Mouse (Mus musculus) lung, embryonic 14.5 days (tissue): ENCODE data around the gene Haao. TPM values are rescaled to one million over a fixed set of nuclear protein-coding genes. Genes with fewer than 3 reads are reported as not detected.

ENCODE experiments used
- ATAC-seq: fragments of 200-750 bp; cut with Nextera tagmentation; 2 replicates; pipeline ENCODE4 v1.8.0; 2017; ENCODE audit warnings: mild to moderate bottlenecking, moderate TSS enrichment, moderate library complexity; ENCODE audit not compliant: insufficient read depth
- DNase-seq: peaks from one replicate; pipeline ENCODE4 v3.0.0-alpha.2; 2015
- H3K27ac ChIP-seq: fragments of 300-500 bp; sonication (generic); 2 replicates; pipeline ENCODE4 v1.5.1; 2014; ENCODE audit warnings: low read depth, mild to moderate bottlenecking, moderate library complexity
- H3K27me3 ChIP-seq: fragments of 300-500 bp; sonication (generic); 2 replicates; pipeline ENCODE4 v1.6.1; 2014; ENCODE audit warnings: low read length, control low read depth; ENCODE audit not compliant: insufficient read depth
- H3K36me3 ChIP-seq: fragments of 300-500 bp; sonication (generic); 2 replicates; pipeline ENCODE4 v1.6.1; 2014; ENCODE audit warnings: control low read depth; ENCODE audit not compliant: insufficient read depth
- H3K4me1 ChIP-seq: fragments of 300-500 bp; sonication (generic); 2 replicates; pipeline ENCODE4 v1.6.1; 2014; ENCODE audit warnings: antibody characterized with exemption, control low read depth; ENCODE audit not compliant: insufficient read depth
- H3K4me2 ChIP-seq: fragments of 300-500 bp; sonication (generic); 2 replicates; pipeline ENCODE4 v1.6.1; 2014; ENCODE audit warnings: mild to moderate bottlenecking
- H3K4me3 ChIP-seq: fragments of 300-500 bp; sonication (generic); 2 replicates; pipeline ENCODE4 v1.5.1; 2014; ENCODE audit warnings: low read depth, low read length
- H3K9ac ChIP-seq: fragments of 300-500 bp; sonication (generic); 2 replicates; pipeline ENCODE4 v1.6.1; 2014
- H3K9me3 ChIP-seq: fragments of 300-500 bp; sonication (generic); 2 replicates; pipeline ENCODE4 v1.6.1; 2016; ENCODE audit warnings: low read depth, low read length, control low read depth
- CTCF ChIP-seq: IDR thresholded peaks from 2 replicates; pipeline ENCODE4 v1.5.1; 2016; ENCODE audit warnings: antibody characterized with exemption, low read depth
- WGBS: fragments of 180-500 bp; shearing (Covaris S2); extraction: QIAGEN DNeasy Blood & Tissue Kit; methylation state at CpG from one replicate; pipeline ENCODE4 v1.1.7; 2014; 5-methylcytosine and 5-hydroxymethylcytosine counted together
- polyA plus RNA-seq: library from polyadenylated mRNA; unstranded; fragments of >200 nt; fragmentation: Nextera tagmentation; extraction: Ambion mirVana; gene quantifications from 2 replicates; pipeline ENCODE4 v1.2.1, GENCODE M21; 2014

Gene Haao
- polyA plus RNA-seq = 0.21 TPM in 1 of 2 replicates, not detected in the other

- Histone ChIP-seq H3K36me3 (no peaks in the 10 kb centered on the region), H3K27me3 (no peaks in the 10 kb centered on the region), H3K4me3 (no peak within 1 kb of the TSS), H3K4me1 (no peaks in the 10 kb centered on the region), H3K9me3 (no peaks in the 10 kb centered on the region), H3K27ac (no peak within 1 kb of the TSS), H3K4me2 (no peak within 1 kb of the TSS), H3K9ac (no peak within 1 kb of the TSS)
- 71% methylated on average over 3 of the region's 3 CpGs for WGBS
- ATAC-seq (no peak), DNase-seq (no peak)
- no peak for TF ChIP-seq CTCF
Measured at GRCm38 (mm10) chr17:83847815-83848214, at the start of gene Haao. TSS of gene Haao (minus strand) at chr17:83847963.

- H3K27ac ChIP-seq = peak overlapping the region; percentile 27; the same call in 1 of the 2 replicates
- H3K4me3 ChIP-seq = no peak overlapping the region
- H3K27me3 ChIP-seq = no peaks in the 10 kb centered on the region
- H3K9ac ChIP-seq = peak overlapping the region; percentile 24; the same call in 1 of the 2 replicates
- H3K4me1 ChIP-seq = peaks cover 23% of the 10 kb centered on the region; the same call in 1 of the 2 replicates
- WGBS = 63% methylated on average over 8 of the region's 8 CpGs
- no peak for TF ChIP-seq CTCF
- H3K4me2 ChIP-seq = no peak overlapping the region
- no peaks in the 10 kb centered on the region for H3K36me3 ChIP-seq
- ATAC-seq (no peak), DNase-seq (peak; percentile 30)
- H3K9me3 ChIP-seq = no peaks in the 10 kb centered on the region
Measured at GRCm38 (mm10) chr17:83897361-83897799, 49.6 kb upstream of the Haao start.

GRCm38 (mm10) chr17:83896723-83897122, 49.0 kb upstream of the Haao start:
- H3K4me1 ChIP-seq = peaks cover 21% of the 10 kb centered on the region; the same call in 1 of the 2 replicates
- H3K4me2 ChIP-seq = no peak overlapping the region
- DNase-seq = peak; percentile 91
- no peak overlapping the region for H3K4me3 ChIP-seq
- no peaks in the 10 kb centered on the region for H3K36me3 ChIP-seq
- H3K27ac ChIP-seq = no peak overlapping the region
- TF ChIP-seq CTCF = peak; percentile 87
- ATAC-seq = peak; percentile 39; the same call in 1 of the 2 replicates
- H3K27me3 ChIP-seq = no peaks in the 10 kb centered on the region
- H3K9ac ChIP-seq = no peak overlapping the region
- WGBS = 20% methylated on average over 10 of the region's 10 CpGs
- no peaks in the 10 kb centered on the region for H3K9me3 ChIP-seq

GRCm38 (mm10) chr17:83895321-83895770, 47.6 kb upstream of the Haao start:
- ATAC-seq (no peak), DNase-seq (peak; percentile 46)
- Histone ChIP-seq H3K4me3 (no peak overlapping the region), H3K4me1 (peaks cover 32% of the 10 kb centered on the region), H3K4me2 (no peak overlapping the region), H3K9ac (no peak overlapping the region), H3K36me3 (no peaks in the 10 kb centered on the region), H3K9me3 (no peaks in the 10 kb centered on the region), H3K27ac (peak overlapping the region; percentile 38; the same call in 1 of the 2 replicates), H3K27me3 (no peaks in the 10 kb centered on the region)
- 47% methylated on average over 8 of the region's 8 CpGs for WGBS
- TF ChIP-seq CTCF = no peak

GRCm38 (mm10) chr17:83893134-83893533, 45.4 kb upstream of the Haao start:
- no peak overlapping the region for H3K4me3 ChIP-seq
- H3K4me1 ChIP-seq = peaks cover 47% of the 10 kb centered on the region
- DNase-seq (peak; percentile 41), ATAC-seq (no peak)
- H3K4me2 ChIP-seq = no peak overlapping the region
- no peaks in the 10 kb centered on the region for H3K9me3 ChIP-seq
- WGBS = 66% methylated on average over 4 of the region's 4 CpGs
- no peak for TF ChIP-seq CTCF
- no peak overlapping the region for H3K27ac ChIP-seq
- no peaks in the 10 kb centered on the region for H3K36me3 ChIP-seq
- no peak overlapping the region for H3K9ac ChIP-seq
- H3K27me3 ChIP-seq = no peaks in the 10 kb centered on the region

GRCm38 (mm10) chr17:83891864-83892263, 44.1 kb upstream of the Haao start:
- H3K9ac ChIP-seq = no peak overlapping the region
- TF ChIP-seq CTCF = no peak
- ATAC-seq = no peak
- H3K9me3 ChIP-seq = no peaks in the 10 kb centered on the region
- WGBS = 73% methylated on average over 9 of the region's 9 CpGs
- peaks cover 37% of the 10 kb centered on the region for H3K4me1 ChIP-seq
- DNase-seq = no peak
- H3K36me3 ChIP-seq = no peaks in the 10 kb centered on the region
- no peak overlapping the region for H3K4me3 ChIP-seq
- H3K4me2 ChIP-seq = no peak overlapping the region
- H3K27ac ChIP-seq = 0 out of 2 replicates have a peak overlapping the region, but pooled peaks have one; percentile 10
- no peaks in the 10 kb centered on the region for H3K27me3 ChIP-seq

GRCm38 (mm10) chr17:83890373-83890696, 42.6 kb upstream of the Haao start:
- no peak; the same call in 1 of the 2 replicates for ATAC-seq
- no peak overlapping the region for H3K4me3 ChIP-seq
- no peak overlapping the region for H3K9ac ChIP-seq
- 29% methylated on average over 5 of the region's 5 CpGs for WGBS
- H3K4me1 ChIP-seq = peaks cover 31% of the 10 kb centered on the region
- H3K27me3 ChIP-seq = no peaks in the 10 kb centered on the region
- peak overlapping the region; percentile 88 for H3K27ac ChIP-seq
- no peak for TF ChIP-seq CTCF
- no peak for DNase-seq
- no peaks in the 10 kb centered on the region for H3K36me3 ChIP-seq
- no peaks in the 10 kb centered on the region for H3K9me3 ChIP-seq
- 0 out of 2 replicates have a peak overlapping the region, but pooled peaks have one; percentile 27 for H3K4me2 ChIP-seq
